8 mouse cellular contexts compared by ENCODE assay signal in the genomic region with DNA sequence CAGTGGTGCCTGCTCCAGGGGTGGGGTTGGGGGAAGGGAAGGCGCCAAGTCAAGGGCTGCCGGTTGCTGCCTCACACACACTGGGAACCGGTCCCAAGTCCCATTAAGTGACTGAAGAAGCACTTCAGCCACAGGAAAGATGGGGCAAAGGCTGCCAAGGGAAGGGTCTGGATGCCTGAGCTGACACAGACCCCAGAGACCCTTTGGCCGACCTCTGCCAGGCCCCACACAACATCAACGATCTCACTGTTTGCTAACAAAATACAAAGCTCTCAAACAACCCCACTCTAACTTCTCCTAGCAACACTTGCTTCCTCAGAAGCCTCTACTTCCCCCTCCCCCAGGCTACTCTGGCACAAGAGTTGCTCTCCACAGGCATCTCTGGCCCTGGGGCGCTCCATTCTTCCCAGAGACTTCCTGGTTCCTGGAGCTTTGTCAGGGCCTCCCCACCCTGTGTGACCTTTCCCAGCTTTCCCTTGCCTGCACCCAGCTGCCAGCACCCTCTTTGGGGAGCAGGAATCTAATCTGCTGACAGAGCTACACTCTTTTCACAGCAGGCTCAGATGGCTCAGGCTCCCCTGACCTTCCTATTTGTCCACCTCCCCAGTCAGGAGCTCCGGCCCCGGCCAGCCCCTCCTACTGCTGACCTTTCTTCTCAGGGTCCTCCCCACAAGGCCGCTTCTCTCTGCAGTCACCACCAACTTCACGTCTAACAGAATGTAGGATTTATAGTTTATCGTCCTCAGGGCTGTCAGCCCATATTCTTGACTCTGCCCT. TPM values are rescaled to one million over a fixed set of nuclear protein-coding genes. Genes with fewer than 3 reads are reported as not detected.
DNase-seq lines count a peak whose midpoint lies in the region; ATAC-seq and TF ChIP-seq lines count a peak whose summit lies in the region.

No protein-coding gene starts in this region.

- TF ChIP-seq CTCF in liver, postnatal 0 days (IDR thresholded peaks at IDR 0.05; ENCODE audit: low read depth): no peak

- no peak for ATAC-seq in embryonic facial prominence, embryonic 13.5 days (ENCODE audit: insufficient number of reproducible peaks, insufficient read depth, low FRiP score, low TSS enrichment, low read depth)
- no peak for ATAC-seq in heart, embryonic 14.5 days (ENCODE audit: insufficient number of reproducible peaks, insufficient read depth, low FRiP score, low read depth)
- 0 out of 2 replicates have a peak, but pooled peaks have one; percentile 5 for ATAC-seq in kidney, embryonic 16.5 days (ENCODE audit: low FRiP score, low TSS enrichment)
- no peak for ATAC-seq in liver, postnatal 0 days
- ATAC-seq in neural tube, embryonic 13.5 days (ENCODE audit: low read depth): no peak

- 24% methylated on average over 11 of the region's 11 CpGs for WGBS in embryonic facial prominence, embryonic 13.5 days
- WGBS in heart, embryonic 14.5 days: 14% methylated on average over 11 of the region's 11 CpGs
- 10% methylated on average over 11 of the region's 11 CpGs for WGBS in kidney, embryonic 16.5 days
- 19% methylated on average over 11 of the region's 11 CpGs for WGBS in liver, postnatal 0 days (ENCODE audit: insufficient replicate concordance)
- 19% methylated on average over 11 of the region's 11 CpGs for WGBS in neural tube, embryonic 13.5 days

- peaks cover 30% of the 10 kb centered on the region for H3K36me3 ChIP-seq in embryonic facial prominence, embryonic 13.5 days
- peaks cover 34% of the 10 kb centered on the region for H3K36me3 ChIP-seq in heart, embryonic 14.5 days (ENCODE audit: control insufficient read depth, insufficient read depth, low read length)
- peaks cover 17% of the 10 kb centered on the region for H3K36me3 ChIP-seq in kidney, embryonic 16.5 days (ENCODE audit: insufficient read depth, low read length)
- H3K36me3 ChIP-seq in liver, postnatal 0 days (replicated peaks; ENCODE audit: insufficient read depth, low read length): peaks cover 14% of the 10 kb centered on the region
- H3K36me3 ChIP-seq in neural tube, embryonic 13.5 days: peaks cover 55% of the 10 kb centered on the region

- peak; percentile 20 to 52 for DNase-seq in urinary bladder, postnatal 36 days (ENCODE audit: low spot score in 2 of 2)
- no peak for DNase-seq in urinary bladder, adult 18-20 months (ENCODE audit: low spot score in 2 of 2)
- DNase-seq in liver, postnatal 0 days: peak; percentile 52
- no peak for DNase-seq in natural killer cell, adult 2 months (ENCODE audit: low spot score in 2 of 2)

- TF ChIP-seq EP300 in liver, postnatal 0 days (IDR thresholded peaks at IDR 0.05; ENCODE audit: low read depth): no peak

- peak overlapping the region; percentile 40 for H3K9ac ChIP-seq in embryonic facial prominence, embryonic 13.5 days
- H3K9ac ChIP-seq in heart, embryonic 14.5 days (ENCODE audit: low read length): peak overlapping the region; percentile 64
- H3K9ac ChIP-seq in kidney, embryonic 16.5 days (replicated peaks; ENCODE audit: low read length): peak overlapping the region; percentile 37; the same call in 1 of the 2 replicates
- peak overlapping the region; percentile 42; the same call in 1 of the 2 replicates for H3K9ac ChIP-seq in liver, postnatal 0 days (replicated peaks)
- H3K9ac ChIP-seq in neural tube, embryonic 13.5 days: peak overlapping the region; percentile 47

- no peaks in the 10 kb centered on the region for H3K9me3 ChIP-seq in embryonic facial prominence, embryonic 13.5 days
- H3K9me3 ChIP-seq in heart, embryonic 14.5 days (ENCODE audit: control insufficient read depth, low read length): no peaks in the 10 kb centered on the region
- peaks cover under 1% of the 10 kb centered on the region; the same call in 1 of the 2 replicates for H3K9me3 ChIP-seq in kidney, embryonic 16.5 days (ENCODE audit: low read length)
- H3K9me3 ChIP-seq in liver, postnatal 0 days (ENCODE audit: low read length): no peaks in the 10 kb centered on the region
- H3K9me3 ChIP-seq in neural tube, embryonic 13.5 days: no peaks in the 10 kb centered on the region

- peaks cover 23% of the 10 kb centered on the region for H3K4me1 ChIP-seq in embryonic facial prominence, embryonic 13.5 days
- peaks cover 19 to 37% of the 10 kb centered on the region in 2 experiments for H3K4me1 ChIP-seq in heart, embryonic 14.5 days (ENCODE audit: control insufficient read depth in 2 of 2, insufficient read depth in 2 of 2, low read length in 2 of 2)
- peaks cover 33% of the 10 kb centered on the region for H3K4me1 ChIP-seq in kidney, embryonic 16.5 days (ENCODE audit: insufficient read depth, low read length)
- H3K4me1 ChIP-seq in liver, postnatal 0 days (ENCODE audit: insufficient read depth): peaks cover 21% of the 10 kb centered on the region
- H3K4me1 ChIP-seq in neural tube, embryonic 13.5 days (replicated peaks): peaks cover 39% of the 10 kb centered on the region

- peak overlapping the region; percentile 69 for H3K27ac ChIP-seq in embryonic facial prominence, embryonic 13.5 days
- peak overlapping the region; percentile 95 to 98 for H3K27ac ChIP-seq in heart, embryonic 14.5 days (replicated peaks in 1 of 2; ENCODE audit: control insufficient read depth in 1 of 2, insufficient read depth in 1 of 2, low read depth in 2 of 2, low read length in 2 of 2)
- H3K27ac ChIP-seq in kidney, embryonic 16.5 days (ENCODE audit: low read length): peak overlapping the region; percentile 98
- peak overlapping the region; percentile 91 for H3K27ac ChIP-seq in liver, postnatal 0 days (ENCODE audit: low read depth)
- peak overlapping the region; percentile 64 for H3K27ac ChIP-seq in neural tube, embryonic 13.5 days (replicated peaks)

- H3K4me2 ChIP-seq in embryonic facial prominence, embryonic 13.5 days: peak overlapping the region; percentile 65; the same call in 1 of the 2 replicates
- peak overlapping the region; percentile 81 for H3K4me2 ChIP-seq in heart, embryonic 14.5 days (ENCODE audit: low read length)
- H3K4me2 ChIP-seq in kidney, embryonic 16.5 days (replicated peaks; ENCODE audit: low read depth, low read length): peak overlapping the region; percentile 61
- peak overlapping the region; percentile 90 for H3K4me2 ChIP-seq in liver, postnatal 0 days (ENCODE audit: low read depth, low read length)
- peak overlapping the region; percentile 58; the same call in 1 of the 2 replicates for H3K4me2 ChIP-seq in neural tube, embryonic 13.5 days

- no peaks in the 10 kb centered on the region for H3K27me3 ChIP-seq in embryonic facial prominence, embryonic 13.5 days
- H3K27me3 ChIP-seq in heart, embryonic 14.5 days (ENCODE audit: control insufficient read depth, insufficient read depth, low read length): no peaks in the 10 kb centered on the region
- no peaks in the 10 kb centered on the region for H3K27me3 ChIP-seq in kidney, embryonic 16.5 days (ENCODE audit: insufficient read depth, low read length)
- H3K27me3 ChIP-seq in liver, postnatal 0 days (ENCODE audit: insufficient read depth, low read length): no peaks in the 10 kb centered on the region
- H3K27me3 ChIP-seq in neural tube, embryonic 13.5 days: no peaks in the 10 kb centered on the region

- H3K4me3 ChIP-seq in embryonic facial prominence, embryonic 13.5 days: no peak overlapping the region
- peak overlapping the region; percentile 25 to 92 for H3K4me3 ChIP-seq in heart, embryonic 14.5 days (ENCODE audit: control insufficient read depth in 1 of 2, insufficient read depth in 1 of 2, low read depth in 1 of 2, low read length in 2 of 2)
- 0 out of 2 replicates have a peak overlapping the region, but pooled peaks have one; percentile 82 for H3K4me3 ChIP-seq in kidney, embryonic 16.5 days (ENCODE audit: low read length)
- no peak overlapping the region for H3K4me3 ChIP-seq in liver, postnatal 0 days (ENCODE audit: low read depth, low read length)
- no peak overlapping the region for H3K4me3 ChIP-seq in neural tube, embryonic 13.5 days

RNA-seq across cellular contexts. Expression of gene Cox14, which starts 1.7 kb away (rescaled TPM):
- 144 and 179 TPM in 2 replicates for polyA plus RNA-seq in embryonic facial prominence, embryonic 13.5 days (2015; fragmentation: Nextera tagmentation; extraction: Ambion mirVana)
- polyA plus RNA-seq in heart, embryonic 14.5 days (2014; fragmentation: Nextera tagmentation; extraction: Ambion mirVana): 230 and 237 TPM in 2 replicates
- polyA plus RNA-seq in kidney, embryonic 16.5 days (2015; fragmentation: Nextera tagmentation; extraction: Ambion mirVana): 193 and 197 TPM in 2 replicates
- polyA plus RNA-seq in liver, postnatal 0 days (2015; fragmentation: Nextera tagmentation; extraction: Ambion mirVana): 111 and 117 TPM in 2 replicates
- 170 and 181 TPM in 2 replicates for polyA plus RNA-seq in neural tube, embryonic 13.5 days (2015; fragmentation: Nextera tagmentation; extraction: Ambion mirVana)

RNA-seq across cellular contexts. Expression of gene Gpd1, which starts 6.4 kb away (rescaled TPM):
- 0.37 and 1.0 TPM in 2 replicates for polyA plus RNA-seq in embryonic facial prominence, embryonic 13.5 days (2015; fragmentation: Nextera tagmentation; extraction: Ambion mirVana)
- polyA plus RNA-seq in heart, embryonic 14.5 days (2014; fragmentation: Nextera tagmentation; extraction: Ambion mirVana): 0.80 and 1.1 TPM in 2 replicates
- 45.4 and 46.1 TPM in 2 replicates for polyA plus RNA-seq in kidney, embryonic 16.5 days (2015; fragmentation: Nextera tagmentation; extraction: Ambion mirVana)
- polyA plus RNA-seq in liver, postnatal 0 days (2015; fragmentation: Nextera tagmentation; extraction: Ambion mirVana): 147 and 150 TPM in 2 replicates
- 1.6 and 1.8 TPM in 2 replicates for polyA plus RNA-seq in neural tube, embryonic 13.5 days (2015; fragmentation: Nextera tagmentation; extraction: Ambion mirVana)

RNA-seq across cellular contexts. Expression of gene Gm17349, which starts 18.4 kb away (rescaled TPM):
- polyA plus RNA-seq in embryonic facial prominence, embryonic 13.5 days (2015; fragmentation: Nextera tagmentation; extraction: Ambion mirVana): not detected in 2 replicates
- polyA plus RNA-seq in heart, embryonic 14.5 days (2014; fragmentation: Nextera tagmentation; extraction: Ambion mirVana): not detected in 2 replicates
- not detected in 2 replicates for polyA plus RNA-seq in kidney, embryonic 16.5 days (2015; fragmentation: Nextera tagmentation; extraction: Ambion mirVana)
- 1.3 and 2.9 TPM in 2 replicates for polyA plus RNA-seq in liver, postnatal 0 days (2015; fragmentation: Nextera tagmentation; extraction: Ambion mirVana)
- polyA plus RNA-seq in neural tube, embryonic 13.5 days (2015; fragmentation: Nextera tagmentation; extraction: Ambion mirVana): not detected in 2 replicates

RNA-seq across cellular contexts. Expression of gene Smarcd1, which starts 21.8 kb away (rescaled TPM):
- 55.0 and 73.1 TPM in 2 replicates for polyA plus RNA-seq in embryonic facial prominence, embryonic 13.5 days (2015; fragmentation: Nextera tagmentation; extraction: Ambion mirVana)
- polyA plus RNA-seq in heart, embryonic 14.5 days (2014; fragmentation: Nextera tagmentation; extraction: Ambion mirVana): 24.7 and 27.4 TPM in 2 replicates
- 49.8 and 56.3 TPM in 2 replicates for polyA plus RNA-seq in kidney, embryonic 16.5 days (2015; fragmentation: Nextera tagmentation; extraction: Ambion mirVana)
- polyA plus RNA-seq in liver, postnatal 0 days (2015; fragmentation: Nextera tagmentation; extraction: Ambion mirVana): 4.7 and 5.3 TPM in 2 replicates
- polyA plus RNA-seq in neural tube, embryonic 13.5 days (2015; fragmentation: Nextera tagmentation; extraction: Ambion mirVana): 117 and 134 TPM in 2 replicates

RNA-seq across cellular contexts. Expression of gene Cers5, which starts 49.0 kb away (rescaled TPM):
- 70.8 and 71.5 TPM in 2 replicates for polyA plus RNA-seq in embryonic facial prominence, embryonic 13.5 days (2015; fragmentation: Nextera tagmentation; extraction: Ambion mirVana)
- polyA plus RNA-seq in heart, embryonic 14.5 days (2014; fragmentation: Nextera tagmentation; extraction: Ambion mirVana): 55.3 and 60.8 TPM in 2 replicates
- 86.2 and 87.2 TPM in 2 replicates for polyA plus RNA-seq in kidney, embryonic 16.5 days (2015; fragmentation: Nextera tagmentation; extraction: Ambion mirVana)
- polyA plus RNA-seq in liver, postnatal 0 days (2015; fragmentation: Nextera tagmentation; extraction: Ambion mirVana): 6.7 and 7.0 TPM in 2 replicates
- polyA plus RNA-seq in neural tube, embryonic 13.5 days (2015; fragmentation: Nextera tagmentation; extraction: Ambion mirVana): 77.2 and 77.6 TPM in 2 replicates

Comparison
In these comparisons a context has a peak if more than half of its experiments do, and no peak if none do; other contexts are left out.
1. DNase-seq: peak in urinary bladder, postnatal 36 days (2 of 2) and liver, postnatal 0 days (single experiment); none in urinary bladder, adult 18-20 months (0 of 2) and natural killer cell, adult 2 months (0 of 2).
2. H3K4me3 ChIP-seq: peak in heart, embryonic 14.5 days (2 of 2) and kidney, embryonic 16.5 days (single experiment); none in embryonic facial prominence, embryonic 13.5 days (single experiment), liver, postnatal 0 days (single experiment) and neural tube, embryonic 13.5 days (single experiment).
3. RNA of gene Gpd1, which starts 6.4 kb away (polyA plus RNA-seq): 147 to 150 TPM in liver, postnatal 0 days and 45.4 to 46.1 TPM in kidney, embryonic 16.5 days; 1.6 to 1.8 TPM in neural tube, embryonic 13.5 days, 0.80 to 1.1 TPM in heart, embryonic 14.5 days and 0.37 to 1.0 TPM in embryonic facial prominence, embryonic 13.5 days; every median in the first group is over 10 times any median in the second.
4. Peak in every context shown above with its lines, with median percentiles within 50 percentile points of each other: H3K27ac ChIP-seq, H3K4me2 ChIP-seq and H3K9ac ChIP-seq.